ENCODE assay signal across 23 mouse cellular contexts in the genomic region with DNA sequence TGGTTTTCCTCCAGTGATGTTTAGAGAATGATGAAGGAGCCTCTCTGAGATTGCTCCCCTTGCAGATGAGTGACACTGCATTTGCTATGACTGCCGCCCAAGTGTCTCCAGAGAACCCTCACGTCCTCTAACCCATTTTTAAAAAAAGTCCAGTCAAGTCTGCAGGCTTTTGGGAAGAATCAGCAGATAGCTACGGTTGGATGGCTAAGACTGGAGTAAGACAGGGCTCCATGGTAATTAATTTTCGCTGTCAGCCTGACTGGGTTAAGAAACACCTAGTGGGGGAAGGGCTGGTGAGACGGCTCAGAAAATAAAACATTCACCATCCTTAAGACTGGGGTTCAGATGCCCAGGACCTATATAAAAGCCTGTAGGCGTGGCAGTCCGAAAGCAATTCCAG.
"Had no signal": no experiment of that assay in that cellular context is flagged by ENCODE, and none has a peak within 500 bp of the region (broad histone marks: within the 10 kb centered on the region; RNA-seq: fewer than 3 reads in every experiment).

No protein-coding gene starts in this region.

- H3K4me2 ChIP-seq: limb, embryonic 12.5 days; limb, embryonic 15.5 days; liver, embryonic 11.5 days; midbrain, embryonic 11.5 days; neural tube, embryonic 12.5 days; neural tube, embryonic 15.5 days had no signal

- H3K4me3 ChIP-seq: limb, embryonic 12.5 days; limb, embryonic 15.5 days; megakaryocyte, embryonic 14.5 days; neural tube, embryonic 12.5 days; neural tube, embryonic 15.5 days had no signal

- H3K9ac ChIP-seq: limb, embryonic 12.5 days; limb, embryonic 15.5 days; liver, embryonic 14.5 days; liver, postnatal 0 days; neural tube, embryonic 12.5 days; neural tube, embryonic 15.5 days had no signal

- ATAC-seq: liver, postnatal 0 days; lung, postnatal 0 days had no signal

- DNase-seq: kidney, adult 9 months; kidney, postnatal 14 days; kidney, postnatal 4 days; left cerebral cortex, postnatal 4 days; liver, postnatal 0 days; lung, postnatal 36 days; midbrain, embryonic 14.5 days; right cerebral cortex, adult 18-20 months; right cerebral cortex, postnatal 14 days; right cerebral cortex, postnatal 4 days; thymus, adult 2 months; thymus, postnatal 14 days; thymus, postnatal 4 days had no signal

- H3K27me3 ChIP-seq: limb, embryonic 12.5 days; limb, embryonic 15.5 days; neural tube, embryonic 12.5 days; neural tube, embryonic 15.5 days had no signal

- H3K4me1 ChIP-seq: megakaryocyte, embryonic 14.5 days had no signal

- H3K36me3 ChIP-seq: limb, embryonic 12.5 days; limb, embryonic 15.5 days; neural tube, embryonic 12.5 days; neural tube, embryonic 15.5 days had no signal

- H3K27ac ChIP-seq: limb, embryonic 12.5 days; limb, embryonic 15.5 days; liver, embryonic 14.5 days; neural tube, embryonic 12.5 days; neural tube, embryonic 15.5 days; stomach, postnatal 0 days had no signal

- H3K9me3 ChIP-seq: limb, embryonic 12.5 days; limb, embryonic 15.5 days; neural tube, embryonic 12.5 days; neural tube, embryonic 15.5 days had no signal
